Mouse (Mus musculus): ENCODE results near the gene Ep400.

Gene Ep400

GRCm38 (mm10) chr5:110770448-110771158 is at the start of gene Ep400:
Ep400 (minus strand) TSS chr5:110770717.
- CTCF ChIA-PET: interaction anchor here (0.6 to 0.7 kb wide), 2 partner anchors 20 to 568 kb away, joined by 3 to 10 read pairs; no protein-coding TSS in a partner anchor

- CTCF ChIA-PET: no interaction called here
Observed at GRCm38 (mm10) chr5:110809667-110810325, 39.3 kb upstream of the Ep400 start, which contains the start of gene Ulk1. Ulk1 (minus strand) TSS chr5:110810097.

DNA sequence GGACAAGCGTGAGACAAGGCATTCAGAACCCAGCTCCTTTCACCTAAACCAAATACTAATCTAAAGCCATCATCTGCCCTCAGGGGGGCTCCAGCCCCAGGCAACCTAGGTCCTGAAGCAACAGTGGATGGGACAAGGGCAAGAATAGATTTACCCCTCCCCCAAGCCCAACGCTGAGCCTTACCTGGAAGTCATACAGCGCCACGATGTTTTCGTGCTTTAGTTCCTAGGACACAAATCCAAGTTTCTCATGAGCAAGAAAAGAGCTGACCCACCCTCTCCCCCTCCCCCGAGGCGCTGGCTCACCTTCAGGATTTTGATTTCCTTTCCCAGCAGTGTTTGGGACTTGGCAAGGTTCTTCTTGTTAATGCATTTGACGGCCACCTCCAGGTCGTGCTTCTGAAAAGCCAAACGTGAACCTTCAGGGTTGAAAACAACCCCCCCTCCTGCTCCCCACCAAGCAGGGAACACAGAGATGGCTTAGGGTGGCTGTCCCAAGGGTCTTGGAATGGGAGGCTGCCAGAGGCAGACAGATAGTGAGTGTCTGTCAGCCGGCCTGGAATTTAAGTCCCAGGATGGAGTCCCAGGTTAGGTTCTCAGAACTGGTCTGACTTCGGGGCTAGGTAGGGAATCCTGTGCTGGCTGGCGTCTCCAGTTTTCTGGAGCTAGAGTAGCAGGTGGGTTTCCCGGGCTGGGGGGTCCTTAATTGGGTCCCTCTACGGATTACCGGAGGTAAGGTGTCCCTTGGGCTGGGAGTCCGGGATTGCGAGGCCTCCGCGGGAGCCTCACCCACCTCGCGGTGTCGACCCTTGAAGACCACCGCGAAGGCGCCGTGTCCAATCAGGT is 38.5 kb upstream of the Ep400 start:
- CTCF ChIA-PET: no interaction called here

DNA sequence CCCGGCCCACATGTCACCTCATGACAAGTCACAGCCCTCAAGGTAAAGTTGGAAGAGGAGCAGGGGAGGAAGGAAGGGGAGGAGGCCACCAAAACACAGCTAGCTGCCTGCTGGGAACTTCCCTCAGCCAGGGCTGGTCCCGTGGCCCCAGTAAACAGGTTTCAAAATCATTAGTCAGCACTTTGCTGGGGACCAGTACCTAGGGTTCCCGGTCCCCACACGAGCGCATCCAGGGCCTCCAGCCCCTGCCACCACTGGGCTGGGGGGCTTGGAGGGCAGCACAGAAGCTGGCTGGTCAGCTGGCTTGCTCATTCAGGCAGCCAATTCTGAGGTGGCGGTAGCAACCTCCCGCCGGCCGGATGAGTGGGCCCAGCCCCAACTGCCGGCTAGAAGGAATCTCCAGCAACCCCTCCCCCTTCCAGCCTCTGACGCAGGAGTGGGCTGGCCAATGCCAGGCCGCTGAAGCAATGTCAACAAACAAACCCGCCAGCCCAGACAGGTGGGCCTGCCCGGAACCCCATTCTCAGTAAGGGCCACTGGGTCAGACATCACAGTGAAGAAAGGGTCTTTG is 37.6 kb upstream of the Ep400 start:
- CTCF ChIA-PET: no interaction called here

DNA sequence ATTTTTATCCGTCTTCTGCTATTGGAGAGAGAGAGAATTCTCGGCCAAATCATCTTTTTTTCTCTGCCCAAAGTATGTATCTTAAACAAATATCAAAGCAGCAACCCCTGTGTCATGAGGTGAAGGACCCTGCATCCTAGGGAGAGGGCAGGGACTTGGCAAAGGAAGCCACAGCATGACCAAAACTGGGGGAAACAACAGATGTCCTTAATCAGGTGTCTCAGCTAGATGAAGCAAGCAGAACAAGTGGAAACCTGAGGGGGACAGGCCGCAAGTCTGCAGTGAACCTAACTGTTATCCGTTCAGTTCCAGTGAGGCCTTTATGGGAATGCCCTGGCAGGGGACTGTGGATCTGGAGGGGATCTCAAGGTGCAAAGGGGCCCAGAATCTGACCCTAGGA is 36.9 kb upstream of the Ep400 start:
- CTCF ChIA-PET: no interaction called here

DNA sequence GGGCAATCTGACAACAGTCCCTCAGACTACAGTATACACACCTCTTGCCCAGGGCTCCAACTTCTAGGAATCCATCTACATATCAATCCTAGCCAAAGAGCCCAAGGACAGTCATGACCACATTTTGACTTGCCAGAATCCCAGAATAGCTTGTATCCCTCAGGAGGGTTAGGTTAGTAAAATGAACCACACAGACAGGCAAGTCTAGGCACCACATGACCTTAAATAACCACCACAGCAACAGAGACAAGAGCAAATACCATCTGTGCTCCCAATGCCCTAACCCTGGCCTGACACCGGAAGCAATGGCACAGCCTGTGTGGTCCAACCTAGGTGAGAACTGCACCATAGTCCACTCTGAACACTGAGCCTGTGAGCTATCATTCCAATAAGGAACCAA is 36.2 kb upstream of the Ep400 start:
- CTCF ChIA-PET: interaction anchor here (0.6 kb wide), 1 partner anchor 454 kb away, joined by 4 read pairs; no protein-coding TSS in a partner anchor

DNA sequence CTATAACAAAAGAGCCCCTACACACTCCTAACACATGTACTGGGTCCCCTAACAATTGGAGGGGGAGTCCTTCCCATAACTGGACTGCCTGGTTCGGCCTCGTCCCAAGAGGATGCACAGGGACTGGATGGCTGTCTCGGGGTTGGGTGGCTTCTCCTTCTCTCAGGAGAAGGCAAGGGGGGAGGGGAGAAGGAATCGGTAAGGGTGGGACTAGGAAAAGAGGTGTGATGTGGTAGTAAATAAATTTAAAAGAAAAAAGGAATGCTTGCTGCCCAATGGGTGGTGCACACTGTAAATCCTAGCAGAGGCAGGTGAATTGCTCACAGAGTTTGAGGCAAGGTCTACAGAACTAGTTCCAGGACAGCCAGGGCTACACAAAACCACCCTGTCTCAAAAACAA is 35.6 kb upstream of the Ep400 start:
- CTCF ChIA-PET: interaction anchor here (0.6 kb wide), 1 partner anchor 454 kb away, joined by 4 read pairs; no protein-coding TSS in a partner anchor

- CTCF ChIA-PET: no interaction called here
Observed at GRCm38 (mm10) chr5:110804012-110804743, 33.7 kb upstream of the Ep400 start.

GRCm38 (mm10) chr5:110802809-110803208 is 32.3 kb upstream of the Ep400 start:
- CTCF ChIA-PET: interaction anchor here (0.9 kb wide), 1 partner anchor 10 kb away, joined by 3 read pairs; no protein-coding TSS in a partner anchor

- CTCF ChIA-PET: interaction anchor here (0.9 kb wide), 1 partner anchor 10 kb away, joined by 3 read pairs; no protein-coding TSS in a partner anchor
Observed at GRCm38 (mm10) chr5:110802186-110802585, 31.7 kb upstream of the Ep400 start.

GRCm38 (mm10) chr5:110801036-110801624 is 30.6 kb upstream of the Ep400 start:
- CTCF ChIA-PET: no interaction called here

GRCm38 (mm10) chr5:110797696-110798095 is 27.2 kb upstream of the Ep400 start:
- CTCF ChIA-PET: no interaction called here

DNA sequence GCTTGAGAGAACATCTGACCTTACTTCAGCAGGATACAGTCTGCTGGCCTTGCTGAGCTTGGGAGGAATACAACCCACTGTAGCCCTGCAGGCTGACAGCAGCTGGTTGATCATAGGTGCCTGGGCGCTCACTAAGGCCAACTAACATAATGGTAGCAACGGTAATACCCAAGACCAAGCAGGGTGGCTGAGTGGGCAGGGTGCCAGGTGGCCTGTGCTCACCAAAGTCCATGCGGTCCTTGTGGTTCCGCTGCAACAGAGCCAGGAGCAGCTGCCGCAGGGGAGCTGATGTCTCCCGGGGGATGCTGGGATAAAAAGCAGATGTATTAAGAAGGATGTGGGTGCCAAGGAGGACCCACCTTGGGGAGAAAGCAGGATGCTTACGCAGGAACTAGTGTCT is 23.8 kb upstream of the Ep400 start:
- CTCF ChIA-PET: no interaction called here

- CTCF ChIA-PET: interaction anchor here (0.6 kb wide), 1 partner anchor 23 kb away, joined by 3 read pairs; no protein-coding TSS in a partner anchor
Observed at GRCm38 (mm10) chr5:110788684-110789083, 18.2 kb upstream of the Ep400 start.

DNA sequence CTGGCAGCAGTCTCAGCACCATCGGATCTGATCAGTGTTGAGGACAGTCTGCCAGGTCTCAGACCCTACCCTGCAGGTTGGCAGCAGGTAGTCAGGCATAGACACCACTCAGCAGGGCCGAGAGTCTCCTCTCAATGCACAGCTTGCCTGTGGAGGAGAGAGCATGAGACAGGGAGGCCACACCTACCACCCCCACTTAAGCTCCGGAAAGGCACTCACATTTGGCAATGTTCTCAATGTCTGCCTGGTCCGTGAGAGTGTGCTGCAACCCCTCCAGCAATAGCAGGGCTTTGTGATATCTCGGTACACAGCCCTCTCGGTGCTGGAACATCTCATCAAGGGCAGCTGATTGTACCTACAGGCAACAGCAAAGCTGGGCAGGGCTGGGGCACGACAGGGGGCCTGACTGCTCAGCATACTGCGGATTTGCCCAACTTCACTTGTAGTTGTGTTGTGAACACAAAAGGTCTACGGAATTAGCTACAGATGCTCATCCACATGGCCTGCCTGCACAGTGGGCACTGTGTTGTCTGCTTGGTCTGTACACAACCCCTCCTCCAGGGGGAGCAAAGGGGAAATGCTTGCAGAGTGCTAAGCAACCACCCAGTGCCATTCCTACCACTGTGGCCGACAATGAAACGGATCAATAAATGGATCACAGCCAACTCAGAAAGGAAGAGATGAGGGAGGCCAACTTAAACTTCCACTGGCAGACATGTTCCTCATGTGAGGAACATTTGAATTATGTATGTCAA is 15.7 kb upstream of the Ep400 start:
- CTCF ChIA-PET: no interaction called here

DNA sequence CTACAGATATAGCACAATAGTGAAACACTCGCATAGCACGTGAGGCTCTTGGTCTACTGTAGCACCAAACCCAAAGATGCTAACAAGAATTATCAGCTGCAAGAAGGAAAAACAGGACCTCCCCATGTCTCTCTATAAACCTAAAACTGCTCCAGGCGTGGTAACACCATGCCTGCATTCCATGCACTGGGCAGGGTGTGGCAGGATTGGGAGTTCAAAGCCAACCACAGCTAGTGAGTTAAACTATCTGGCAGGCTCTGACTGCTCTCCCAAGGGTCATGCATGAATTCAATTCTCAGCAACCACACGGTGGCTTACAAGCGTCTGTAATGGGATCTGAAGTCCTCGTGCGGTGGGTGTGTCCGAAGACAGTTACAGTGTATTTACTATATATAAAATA is 12.6 kb upstream of the Ep400 start:
- CTCF ChIA-PET: no interaction called here

DNA sequence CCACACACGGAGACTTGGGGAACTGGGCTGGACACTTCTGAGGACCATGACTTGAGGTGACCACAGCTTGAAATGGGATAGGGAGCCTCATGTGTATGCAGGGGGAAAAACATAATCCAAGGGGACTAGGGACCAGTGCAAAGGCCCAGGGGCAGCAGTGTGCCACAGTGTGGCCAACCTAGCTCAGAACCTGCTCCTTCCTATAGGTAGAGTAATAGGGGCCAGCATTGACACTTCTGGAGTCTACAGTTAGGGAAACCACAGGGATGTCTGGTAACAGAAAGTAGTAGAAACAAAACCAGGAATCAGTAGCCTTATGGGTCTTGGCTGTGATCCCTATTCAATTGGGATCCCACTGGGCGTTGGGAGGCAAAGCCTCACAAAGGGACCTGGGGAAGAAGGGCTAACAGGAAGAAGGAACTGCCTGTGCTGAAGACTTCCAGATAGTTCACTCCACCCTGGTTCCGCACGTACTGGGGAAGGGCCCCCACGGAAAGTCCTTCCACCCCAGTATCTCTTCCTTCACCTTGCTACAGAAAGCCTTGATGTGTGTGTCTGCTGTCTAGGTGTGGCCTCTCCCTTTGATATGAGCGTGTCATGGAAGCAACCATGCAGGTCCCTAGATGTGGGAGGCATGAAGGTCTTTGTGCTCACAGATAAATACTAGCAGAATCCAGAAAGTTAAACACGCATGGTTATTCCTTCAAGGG is 11.2 kb upstream of the Ep400 start:
- CTCF ChIA-PET: no interaction called here

DNA sequence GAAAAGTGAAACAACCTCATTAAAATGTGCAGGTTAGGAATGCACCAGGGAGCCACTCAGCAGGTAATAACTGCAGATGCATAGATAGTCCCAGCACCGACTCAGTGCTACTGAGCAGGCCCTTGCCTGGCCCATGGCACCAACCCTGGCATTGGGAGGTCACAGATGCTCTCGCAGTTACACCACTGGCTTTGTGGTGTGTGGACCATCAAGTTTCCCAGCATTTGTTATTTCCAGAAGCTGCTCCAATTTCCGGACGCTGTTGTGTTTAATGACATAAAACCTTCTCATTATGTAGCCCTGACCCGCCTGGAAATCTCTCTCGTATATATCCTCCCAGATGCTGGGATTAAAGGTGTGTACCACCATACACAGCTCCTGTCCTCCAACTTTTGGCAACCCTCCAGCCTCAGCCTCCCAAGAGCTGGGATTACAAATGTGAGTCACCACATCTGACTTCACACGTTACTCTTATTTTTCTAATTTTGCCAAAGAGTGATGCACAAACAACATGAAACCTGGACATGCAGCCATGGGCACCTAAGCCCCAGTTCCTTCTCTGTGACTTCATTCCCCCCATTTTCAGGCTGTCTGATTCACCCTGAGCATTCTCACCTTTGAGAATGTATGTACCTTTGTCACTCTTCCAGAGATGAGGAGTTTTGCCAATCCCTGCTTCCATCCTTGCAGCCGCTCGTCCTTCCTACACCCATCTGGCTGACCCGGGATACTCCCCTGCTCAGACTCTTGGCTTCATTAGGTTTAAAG is 10.4 kb upstream of the Ep400 start:
- CTCF ChIA-PET: no interaction called here
